Mouse (Mus musculus) C2C12 (cell line): ENCODE data around the gene Scp2. TPM values are rescaled to one million over a fixed set of nuclear protein-coding genes. Genes with fewer than 3 reads are reported as not detected.

Experiments used
- H3K27me3 ChIP-seq: one replicate; pipeline ENCODE4 v1.6.1; 2011; ENCODE audit not compliant: control insufficient read depth, insufficient read depth, insufficient read length
- H3K36me3 ChIP-seq: one replicate; pipeline ENCODE4 v1.6.1; 2011; ENCODE audit not compliant: control insufficient read depth, insufficient read depth
- H3K4me3 ChIP-seq: one replicate; pipeline ENCODE4 v1.5.1; 2011; ENCODE audit warnings: mild to moderate bottlenecking, control low read depth; ENCODE audit not compliant: poor library complexity, insufficient read depth, severe bottlenecking
- H3K79me2 ChIP-seq: one replicate; pipeline ENCODE4 v1.6.1; 2011; ENCODE audit not compliant: control insufficient read depth, insufficient read depth
- H3K79me3 ChIP-seq: one replicate; pipeline ENCODE4 v1.6.1; 2011; ENCODE audit warnings: low read depth, control low read depth
- H3ac ChIP-seq: one replicate; pipeline ENCODE3; 2011; ENCODE audit warnings: low read depth; ENCODE audit not compliant: control insufficient read depth, insufficient read length
- CEBPB ChIP-seq: IDR thresholded peaks from one replicate; pipeline ENCODE4 v1.6.1; 2011; ENCODE audit warnings: low read depth, mild to moderate bottlenecking, control low read depth, moderate library complexity
- CTCF ChIP-seq: IDR thresholded peaks from one replicate; pipeline ENCODE4 v1.5.1; 2011; ENCODE audit not compliant: control insufficient read depth, insufficient read depth, insufficient read length
- FOSL1 ChIP-seq: IDR thresholded peaks from one replicate; pipeline ENCODE4 v1.8.0; 2011; ENCODE audit warnings: mild to moderate bottlenecking, low read length; ENCODE audit not compliant: poor library complexity, insufficient read depth, severe bottlenecking
- MAX ChIP-seq: IDR thresholded peaks from one replicate; pipeline ENCODE4 v1.6.1; 2011; ENCODE audit warnings: mild to moderate bottlenecking, control low read depth
- MYOD1 ChIP-seq: IDR thresholded peaks from one replicate; pipeline ENCODE4 v1.6.1; 2011; ENCODE audit warnings: low read depth; ENCODE audit not compliant: control insufficient read depth, insufficient read length
- MYOG ChIP-seq: IDR thresholded peaks from one replicate; pipeline ENCODE4 v1.6.1; 2011; ENCODE audit not compliant: control insufficient read depth, insufficient read length; ENCODE audit errors: extremely low read depth
- USF1 ChIP-seq: IDR thresholded peaks from one replicate; pipeline ENCODE4 v1.6.1; 2011; ENCODE audit warnings: low read depth, mild to moderate bottlenecking, control low read depth, moderate library complexity
- polyA plus RNA-seq: library from polyadenylated mRNA; unstranded; fragments of >200 nt; fragmentation: generic; extraction: Trizol; gene quantifications from one replicate; pipeline ENCODE4 v1.2.1, GENCODE M21; 2012; ENCODE audit warnings: missing spikeins

Scp2 gene
- polyA plus RNA-seq, 1 experiment = 76.9 TPM

- no peaks in the 10 kb centered on the region for H3K79me3 ChIP-seq
- H3K36me3 ChIP-seq = no peaks in the 10 kb centered on the region
- no peaks in the 10 kb centered on the region for H3K79me2 ChIP-seq
- H3K27me3 ChIP-seq = no peaks in the 10 kb centered on the region
- peak overlapping the region; percentile 42 for H3K4me3 ChIP-seq
- TF ChIP-seq CEBPB = no peak
- no peak for TF ChIP-seq MYOD1
- TF ChIP-seq USF1 = no peak
- no peak for TF ChIP-seq MAX
- no peak for TF ChIP-seq MYOG
- no peak for TF ChIP-seq FOSL1
- TF ChIP-seq CTCF = no peak
- H3ac ChIP-seq = peak overlapping the region; percentile 76
Measured at GRCm38 (mm10) chr4:108117924-108118876, 26.6 kb downstream of the Scp2 start.

GRCm38 (mm10) chr4:108117488-108117887, 27.3 kb downstream of the Scp2 start:
- H3K36me3 ChIP-seq = no peaks in the 10 kb centered on the region
- TF ChIP-seq CTCF = no peak
- TF ChIP-seq FOSL1 = no peak
- TF ChIP-seq CEBPB = no peak
- no peak for TF ChIP-seq USF1
- no peak for TF ChIP-seq MAX
- TF ChIP-seq MYOG = no peak
- no peak for TF ChIP-seq MYOD1
- H3K27me3 ChIP-seq = no peaks in the 10 kb centered on the region
- peak overlapping the region; percentile 24 for H3ac ChIP-seq
- no peaks in the 10 kb centered on the region for H3K79me3 ChIP-seq
- peak overlapping the region; percentile 27 for H3K4me3 ChIP-seq
- no peaks in the 10 kb centered on the region for H3K79me2 ChIP-seq

- Histone ChIP-seq H3K27me3 (no peaks in the 10 kb centered on the region), H3ac (no peak overlapping the region), H3K36me3 (no peaks in the 10 kb centered on the region), H3K79me3 (no peaks in the 10 kb centered on the region), H3K4me3 (no peak overlapping the region), H3K79me2 (no peaks in the 10 kb centered on the region)
- TF ChIP-seq CEBPB = no peak
- no peak for TF ChIP-seq MYOD1
- no peak for TF ChIP-seq CTCF
- TF ChIP-seq MYOG = no peak
- no peak for TF ChIP-seq FOSL1
- no peak for TF ChIP-seq MAX
- TF ChIP-seq USF1 = no peak
Measured at GRCm38 (mm10) chr4:108116466-108116865, 28.3 kb downstream of the Scp2 start.

- H3K79me3 ChIP-seq = no peaks in the 10 kb centered on the region
Measured at GRCm38 (mm10) chr4:108110706-108111105, 34.1 kb downstream of the Scp2 start.

GRCm38 (mm10) chr4:108109728-108110127, 35.1 kb downstream of the Scp2 start:
- TF ChIP-seq FOSL1 (no peak), MAX (no peak), CEBPB (no peak), CTCF (no peak), USF1 (no peak)
- H3K27me3 ChIP-seq = no peaks in the 10 kb centered on the region
- H3K36me3 ChIP-seq = no peaks in the 10 kb centered on the region
- no peak overlapping the region for H3ac ChIP-seq
- H3K79me2 ChIP-seq = no peaks in the 10 kb centered on the region
- no peak overlapping the region for H3K4me3 ChIP-seq
- H3K79me3 ChIP-seq = no peaks in the 10 kb centered on the region

More at GRCm38 (mm10) chr4:108110706-108111105, 34.1 kb downstream of the Scp2 start:
- Histone ChIP-seq H3ac (no peak overlapping the region), H3K36me3 (no peaks in the 10 kb centered on the region), H3K79me2 (no peaks in the 10 kb centered on the region), H3K4me3 (no peak overlapping the region), H3K27me3 (no peaks in the 10 kb centered on the region)
- TF ChIP-seq FOSL1 = peak; percentile 16
- TF ChIP-seq USF1 = no peak
